Mouse (Mus musculus) megakaryocyte, embryonic 14.5 days (primary cell): ENCODE data around the gene Atp1a4. TPM values are rescaled to one million over a fixed set of nuclear protein-coding genes. Genes with fewer than 3 reads are reported as not detected.

Experiments used
- H3K27me3 ChIP-seq: replicated peaks from 2 replicates; pipeline ENCODE3; 2012; ENCODE audit warnings: inconsistent platforms
- H3K36me3 ChIP-seq: replicated peaks from 2 replicates; pipeline ENCODE3; 2012; ENCODE audit warnings: low read length, inconsistent platforms, mixed read lengths
- H3K4me1 ChIP-seq: 2 replicates; pipeline ENCODE4 v1.6.1; 2012; ENCODE audit warnings: inconsistent platforms
- H3K4me3 ChIP-seq: replicated peaks from 2 replicates; pipeline ENCODE3; 2012; ENCODE audit warnings: moderate library complexity, mild to moderate bottlenecking, inconsistent platforms
- H3K9me3 ChIP-seq: 2 replicates; pipeline ENCODE4 v1.6.1; 2012; ENCODE audit warnings: inconsistent platforms
- FLI1 ChIP-seq: IDR thresholded peaks from 2 replicates; pipeline ENCODE4 v1.6.1; 2012; ENCODE audit warnings: low read length, inconsistent platforms, mixed read lengths
- GATA1 ChIP-seq: IDR thresholded peaks from 3 replicates; pipeline ENCODE4 v1.6.1; 2012; ENCODE audit warnings: mixed read lengths, low read length, inconsistent platforms, borderline replicate concordance
- polyA plus RNA-seq: library from polyadenylated mRNA; stranded (reverse); fragments of >175 nt; gene quantifications from 2 replicates; pipeline ENCODE4 v1.2.3, GENCODE M21; 2012; ENCODE audit warnings: low replicate concordance; ENCODE audit not compliant: insufficient read depth

Atp1a4 gene
- polyA plus RNA-seq, 1 experiment = not detected

DNA sequence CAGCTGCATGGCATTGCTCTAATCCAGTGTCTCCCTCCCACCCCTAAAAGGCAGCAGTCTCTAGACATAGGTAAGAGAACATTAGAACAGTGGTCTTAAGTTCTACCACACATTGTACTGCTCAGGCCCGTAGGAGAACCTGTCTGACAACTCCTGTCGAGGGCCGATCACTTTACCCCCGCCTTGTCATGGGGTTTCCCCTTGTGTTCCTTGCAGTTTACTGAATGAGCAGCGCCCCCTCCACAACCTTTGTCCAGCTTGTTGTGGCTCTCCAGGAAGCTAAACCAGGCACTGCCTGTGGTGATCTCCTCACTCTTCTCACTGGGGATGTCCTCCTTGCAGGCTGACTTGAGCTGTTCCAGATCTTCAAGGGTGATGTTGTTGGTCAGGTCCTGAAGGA, 58.1 kb downstream of the Atp1a4 start:
- no peak for TF ChIP-seq FLI1
- TF ChIP-seq GATA1 = no peak

GRCm38 (mm10) chr1:172198996-172199395, 59.2 kb downstream of the Atp1a4 start:
- TF ChIP-seq FLI1 (no peak), GATA1 (no peak)
- peaks cover 98% of the 10 kb centered on the region for H3K36me3 ChIP-seq
- H3K4me3 ChIP-seq = no peak overlapping the region
- H3K4me1 ChIP-seq = peaks cover 58% of the 10 kb centered on the region
- no peaks in the 10 kb centered on the region for H3K9me3 ChIP-seq
- H3K27me3 ChIP-seq = no peaks in the 10 kb centered on the region

More for the DNA sequence above, 58.1 kb downstream of the Atp1a4 start:
- H3K9me3 ChIP-seq = no peaks in the 10 kb centered on the region
- H3K4me3 ChIP-seq = no peak overlapping the region
- H3K36me3 ChIP-seq = peaks cover 97% of the 10 kb centered on the region
- peaks cover 70% of the 10 kb centered on the region for H3K4me1 ChIP-seq
- no peaks in the 10 kb centered on the region for H3K27me3 ChIP-seq

DNA sequence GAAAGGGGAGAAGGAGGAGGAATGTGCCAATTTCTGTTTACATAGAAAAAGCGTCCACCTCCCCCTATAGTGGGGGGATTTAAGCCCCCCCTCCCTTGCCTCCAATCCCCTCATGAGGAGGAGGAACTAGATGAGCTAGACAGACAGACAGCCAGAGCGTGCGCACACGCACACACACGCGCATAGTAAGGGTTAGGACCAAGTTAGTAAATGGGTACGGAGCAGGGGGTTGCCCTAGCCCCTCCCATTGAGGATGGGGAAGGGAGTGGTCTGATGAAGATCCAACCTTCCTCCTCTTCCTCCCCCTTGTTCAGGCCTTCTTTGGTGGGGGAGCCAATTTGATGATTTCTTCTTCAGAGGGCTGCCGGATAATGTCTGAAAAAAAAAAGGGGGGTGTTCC, 59.9 kb downstream of the Atp1a4 start:
- no peaks in the 10 kb centered on the region for H3K27me3 ChIP-seq
- H3K4me3 ChIP-seq = no peak overlapping the region
- peaks cover 98% of the 10 kb centered on the region for H3K36me3 ChIP-seq
- H3K9me3 ChIP-seq = no peaks in the 10 kb centered on the region
- H3K4me1 ChIP-seq = peaks cover 52% of the 10 kb centered on the region
- no peak for TF ChIP-seq GATA1
- no peak for TF ChIP-seq FLI1

DNA sequence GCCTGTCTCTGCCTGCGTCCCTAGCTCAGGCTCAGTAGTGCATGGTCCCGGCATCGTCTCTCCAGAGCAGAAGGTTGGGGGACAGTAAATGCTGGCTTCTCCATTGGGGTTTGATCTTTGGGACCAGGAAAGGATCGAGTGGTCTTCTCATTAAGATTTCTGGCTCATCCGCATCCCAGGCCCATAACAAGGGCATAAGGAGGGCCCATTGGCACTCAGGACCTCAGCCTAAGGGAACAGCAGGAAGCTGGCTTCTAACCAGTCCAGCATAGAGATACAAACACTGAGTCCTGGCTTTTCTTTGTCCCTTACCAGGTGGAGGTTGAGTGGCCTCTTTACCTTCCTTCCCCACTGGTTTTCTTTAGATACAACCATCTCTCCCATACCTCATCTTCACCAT, 60.4 kb downstream of the Atp1a4 start:
- no peak for TF ChIP-seq FLI1
- no peak for TF ChIP-seq GATA1
- Histone ChIP-seq H3K36me3 (peaks cover 94% of the 10 kb centered on the region), H3K9me3 (no peaks in the 10 kb centered on the region), H3K4me3 (no peak overlapping the region), H3K27me3 (no peaks in the 10 kb centered on the region), H3K4me1 (peaks cover 47% of the 10 kb centered on the region)

DNA sequence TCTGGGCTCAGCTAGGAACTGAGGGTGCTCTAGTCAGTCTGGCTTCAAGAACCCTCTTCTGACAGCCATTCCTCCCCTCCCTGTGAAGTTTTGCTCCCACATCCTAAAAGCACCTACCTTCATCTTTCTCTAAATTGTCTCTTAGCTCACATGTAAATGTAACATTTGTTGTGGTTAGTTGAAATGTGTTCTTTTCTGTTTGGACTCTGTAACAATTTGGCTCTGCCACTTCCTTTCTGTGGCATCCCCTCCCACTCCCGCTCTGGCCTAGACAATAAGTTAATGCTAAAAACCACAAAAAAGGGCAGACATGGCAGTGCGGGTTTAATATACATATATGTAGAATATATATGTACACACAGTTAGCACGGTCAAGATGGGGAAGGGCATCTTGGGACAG, 61.1 kb downstream of the Atp1a4 start:
- Histone ChIP-seq H3K9me3 (no peaks in the 10 kb centered on the region), H3K4me3 (no peak overlapping the region), H3K4me1 (peaks cover 40% of the 10 kb centered on the region), H3K36me3 (peaks cover 94% of the 10 kb centered on the region), H3K27me3 (no peaks in the 10 kb centered on the region)
- TF ChIP-seq GATA1 = no peak
- TF ChIP-seq FLI1 = no peak

DNA sequence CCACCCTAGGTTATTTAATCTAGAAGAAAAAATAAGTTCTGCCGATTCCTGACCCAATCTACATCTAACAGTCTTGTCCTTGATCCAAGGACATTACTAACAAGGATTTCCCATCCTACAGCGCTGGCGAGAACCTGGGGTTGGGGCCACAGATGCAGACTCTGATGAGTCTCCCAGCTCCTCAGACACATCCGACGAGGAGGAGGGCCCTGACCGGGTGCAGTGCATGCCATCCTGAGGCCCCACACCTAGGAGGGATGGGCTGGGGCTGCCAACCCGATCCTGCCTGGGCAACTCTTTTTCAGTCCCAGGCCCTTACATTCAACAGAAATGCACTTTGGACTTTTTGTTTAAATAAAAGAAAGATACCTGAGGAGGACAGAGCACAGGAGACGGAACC, 63.8 kb downstream of the Atp1a4 start:
- peaks cover 94% of the 10 kb centered on the region for H3K36me3 ChIP-seq
- TF ChIP-seq GATA1 (no peak), FLI1 (no peak)

DNA sequence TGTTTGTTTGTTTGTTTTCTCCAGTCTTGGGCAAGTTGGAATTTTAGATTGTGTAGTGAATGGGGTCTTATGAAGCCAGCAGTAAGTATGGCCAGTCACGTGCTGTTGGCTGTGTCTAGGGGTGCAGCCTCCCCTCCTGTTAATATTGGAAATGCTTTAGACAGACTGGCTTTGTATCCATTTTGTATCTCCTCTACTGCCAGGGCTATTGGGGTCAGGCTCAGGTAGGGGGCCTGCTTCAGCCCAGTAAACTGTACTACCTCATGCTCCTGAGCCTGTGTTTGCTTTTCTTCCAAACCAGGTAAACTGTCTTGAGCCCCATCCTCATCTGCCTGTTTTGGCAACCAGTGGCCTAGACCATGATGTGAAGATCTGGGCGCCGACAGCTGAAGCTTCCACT, 66.0 kb downstream of the Atp1a4 start:
- H3K36me3 ChIP-seq = peaks cover 95% of the 10 kb centered on the region
- H3K9me3 ChIP-seq = no peaks in the 10 kb centered on the region
- H3K4me1 ChIP-seq = peaks cover 23% of the 10 kb centered on the region
- no peaks in the 10 kb centered on the region for H3K27me3 ChIP-seq
- TF ChIP-seq GATA1 (no peak), FLI1 (no peak)
- H3K4me3 ChIP-seq = no peak overlapping the region

More for the DNA sequence above, 63.8 kb downstream of the Atp1a4 start:
- H3K9me3 ChIP-seq = no peaks in the 10 kb centered on the region
- H3K27me3 ChIP-seq = no peaks in the 10 kb centered on the region
- peaks cover 26% of the 10 kb centered on the region for H3K4me1 ChIP-seq
- H3K4me3 ChIP-seq = no peak overlapping the region

GRCm38 (mm10) chr1:172191578-172191977, 66.6 kb downstream of the Atp1a4 start:
- Histone ChIP-seq H3K36me3 (peaks cover 95% of the 10 kb centered on the region), H3K4me3 (no peak overlapping the region), H3K4me1 (peaks cover 20% of the 10 kb centered on the region), H3K9me3 (no peaks in the 10 kb centered on the region), H3K27me3 (no peaks in the 10 kb centered on the region)
- no peak for TF ChIP-seq GATA1
- no peak for TF ChIP-seq FLI1

DNA sequence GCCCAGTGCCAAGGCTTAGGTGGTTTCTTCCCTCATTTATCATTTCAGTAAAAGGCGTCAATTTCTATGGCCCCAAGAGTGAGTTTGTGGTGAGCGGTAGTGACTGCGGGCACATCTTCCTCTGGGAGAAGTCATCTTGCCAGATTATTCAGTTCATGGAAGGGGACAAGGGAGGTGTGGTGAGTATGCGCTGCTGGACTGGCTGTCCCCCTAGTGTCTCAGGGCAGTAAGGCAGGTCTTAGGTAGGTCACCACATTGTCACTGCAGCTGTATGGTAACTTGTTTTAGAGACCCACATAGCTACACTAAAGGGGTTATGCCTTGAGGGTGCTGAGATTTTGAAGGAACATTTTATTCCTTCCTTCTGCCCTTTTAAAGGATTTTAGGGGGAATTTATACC, 69.3 kb downstream of the Atp1a4 start:
- Histone ChIP-seq H3K9me3 (no peaks in the 10 kb centered on the region), H3K36me3 (peaks cover 94% of the 10 kb centered on the region), H3K27me3 (no peaks in the 10 kb centered on the region), H3K4me3 (no peak overlapping the region), H3K4me1 (peaks cover 8% of the 10 kb centered on the region)
- TF ChIP-seq FLI1 = no peak

- Histone ChIP-seq H3K9me3 (no peaks in the 10 kb centered on the region), H3K36me3 (peaks cover 91% of the 10 kb centered on the region), H3K27me3 (no peaks in the 10 kb centered on the region), H3K4me1 (peaks cover 10% of the 10 kb centered on the region), H3K4me3 (peak overlapping the region; percentile 38)
- TF ChIP-seq FLI1 (no peak), GATA1 (no peak)
These were observed 71.6 kb downstream of the Atp1a4 start for GRCm38 (mm10) chr1:172186401-172187289.
